Mouse (Mus musculus) midbrain, embryonic 16.5 days (tissue): ENCODE data around the gene Cmtm8. TPM values are rescaled to one million over a fixed set of nuclear protein-coding genes. Genes with fewer than 3 reads are reported as not detected.

ENCODE experiments used
- ATAC-seq: fragments of 200-750 bp; cut with Nextera tagmentation; 2 replicates; pipeline ENCODE4 v1.8.0; 2017; ENCODE audit warnings: moderate TSS enrichment
- H3K27ac ChIP-seq: fragments of 300-500 bp; sonication (generic); 2 replicates; pipeline ENCODE4 v1.5.1; 2014; ENCODE audit warnings: mild to moderate bottlenecking, low read length, mixed read lengths
- H3K27me3 ChIP-seq: fragments of 300-500 bp; sonication (generic); 2 replicates; pipeline ENCODE4 v1.6.1; 2014; ENCODE audit warnings: low read depth, low read length, mixed read lengths; ENCODE audit not compliant: control insufficient read depth, insufficient read depth
- H3K36me3 ChIP-seq: fragments of 300-500 bp; sonication (generic); 2 replicates; pipeline ENCODE4 v1.6.1; 2014; ENCODE audit warnings: mild to moderate bottlenecking, low read length, moderate library complexity, mixed read lengths; ENCODE audit not compliant: control insufficient read depth, insufficient read depth
- H3K4me1 ChIP-seq: fragments of 300-500 bp; sonication (generic); 2 replicates; pipeline ENCODE4 v1.6.1; 2014; ENCODE audit warnings: mild to moderate bottlenecking, low read length, mixed read lengths; ENCODE audit not compliant: control insufficient read depth, insufficient read depth
- H3K4me2 ChIP-seq: fragments of 300-500 bp; sonication (generic); 2 replicates; pipeline ENCODE4 v1.6.1; 2014; ENCODE audit warnings: mild to moderate bottlenecking, low read length, mixed read lengths
- H3K4me3 ChIP-seq: fragments of 300-500 bp; sonication (generic); 2 replicates; pipeline ENCODE4 v1.5.1; 2014; ENCODE audit warnings: low read depth, mild to moderate bottlenecking, low read length, moderate library complexity, mixed read lengths
- H3K9ac ChIP-seq: fragments of 300-500 bp; sonication (generic); 2 replicates; pipeline ENCODE4 v1.6.1; 2014; ENCODE audit warnings: low read depth, low read length, mixed read lengths
- H3K9me3 ChIP-seq: fragments of 300-500 bp; sonication (generic); replicated peaks from 2 replicates; pipeline ENCODE4 v1.6.1; 2014; ENCODE audit warnings: mild to moderate bottlenecking, low read length, mixed read lengths; ENCODE audit not compliant: control insufficient read depth, poor library complexity, severe bottlenecking
- WGBS: fragments of 180-500 bp; shearing (Covaris S2); extraction: QIAGEN DNeasy Blood & Tissue Kit; methylation state at CpG from one replicate; pipeline ENCODE4 v1.1.7; 2014; 5-methylcytosine and 5-hydroxymethylcytosine counted together
- polyA plus RNA-seq: library from polyadenylated mRNA; unstranded; fragments of >200 nt; fragmentation: Nextera tagmentation; extraction: Ambion mirVana; gene quantifications from 2 replicates; pipeline ENCODE4 v1.2.1, GENCODE M21; 2015

Cmtm8 gene
- polyA plus RNA-seq, 1 experiment from 2014 or later, result 8.3 TPM

DNA sequence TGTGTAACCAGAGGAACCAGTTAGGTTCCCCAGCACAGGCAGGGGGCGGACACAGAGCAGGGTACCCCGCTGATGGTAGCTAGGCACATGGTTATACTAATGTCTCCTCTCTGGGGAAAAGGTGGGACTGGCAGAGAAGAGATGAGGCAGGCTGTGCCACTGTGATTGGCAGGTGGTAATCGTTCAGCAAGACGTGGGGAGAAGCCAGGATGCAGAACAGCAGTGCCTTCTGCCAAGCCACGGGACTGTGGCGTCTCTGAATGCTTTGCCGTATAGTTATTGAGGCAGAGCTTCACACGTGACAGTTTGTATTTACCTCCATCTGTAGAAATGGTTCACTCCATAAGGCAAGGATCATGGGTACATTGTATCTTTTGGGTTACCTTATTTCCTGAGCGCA, 10.7 kb upstream of the Cmtm8 start:
- Histone ChIP-seq H3K4me2 (no peak overlapping the region), H3K4me1 (no peaks in the 10 kb centered on the region), H3K27me3 (no peaks in the 10 kb centered on the region), H3K36me3 (no peaks in the 10 kb centered on the region), H3K9me3 (no peaks in the 10 kb centered on the region), H3K9ac (no peak overlapping the region), H3K27ac (no peak overlapping the region), H3K4me3 (no peak overlapping the region)
- WGBS, result 72% methylated on average over 9 of the region's 9 CpGs
- ATAC-seq, result no peak

DNA sequence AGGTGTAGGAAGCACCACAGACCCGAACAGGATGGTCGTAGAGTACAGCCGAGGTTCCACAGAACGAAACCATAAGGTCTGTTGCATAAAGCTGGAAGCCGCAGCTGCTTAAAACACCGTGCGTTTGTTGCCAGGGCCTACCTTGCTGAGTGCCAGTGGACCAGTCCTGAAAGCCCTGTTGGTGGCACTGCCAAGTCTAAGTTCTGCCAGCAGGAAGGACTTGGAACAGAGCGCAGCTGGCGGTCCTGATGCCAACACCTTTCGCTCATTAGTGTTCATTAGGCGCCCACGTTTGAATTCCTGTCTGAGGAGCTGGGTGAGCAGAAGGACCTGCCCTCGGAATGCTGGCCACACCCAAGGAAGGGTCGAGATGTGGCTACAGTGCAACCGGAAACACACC, 9.4 kb upstream of the Cmtm8 start:
- no peak overlapping the region for H3K4me2 ChIP-seq
- H3K9ac ChIP-seq, result no peak overlapping the region
- no peaks in the 10 kb centered on the region for H3K9me3 ChIP-seq
- H3K27me3 ChIP-seq, result no peaks in the 10 kb centered on the region
- 85% methylated on average over 15 of the region's 15 CpGs for WGBS
- H3K27ac ChIP-seq, result no peak overlapping the region
- no peak overlapping the region for H3K4me3 ChIP-seq
- ATAC-seq, result no peak
- H3K4me1 ChIP-seq, result no peaks in the 10 kb centered on the region
- no peaks in the 10 kb centered on the region for H3K36me3 ChIP-seq

DNA sequence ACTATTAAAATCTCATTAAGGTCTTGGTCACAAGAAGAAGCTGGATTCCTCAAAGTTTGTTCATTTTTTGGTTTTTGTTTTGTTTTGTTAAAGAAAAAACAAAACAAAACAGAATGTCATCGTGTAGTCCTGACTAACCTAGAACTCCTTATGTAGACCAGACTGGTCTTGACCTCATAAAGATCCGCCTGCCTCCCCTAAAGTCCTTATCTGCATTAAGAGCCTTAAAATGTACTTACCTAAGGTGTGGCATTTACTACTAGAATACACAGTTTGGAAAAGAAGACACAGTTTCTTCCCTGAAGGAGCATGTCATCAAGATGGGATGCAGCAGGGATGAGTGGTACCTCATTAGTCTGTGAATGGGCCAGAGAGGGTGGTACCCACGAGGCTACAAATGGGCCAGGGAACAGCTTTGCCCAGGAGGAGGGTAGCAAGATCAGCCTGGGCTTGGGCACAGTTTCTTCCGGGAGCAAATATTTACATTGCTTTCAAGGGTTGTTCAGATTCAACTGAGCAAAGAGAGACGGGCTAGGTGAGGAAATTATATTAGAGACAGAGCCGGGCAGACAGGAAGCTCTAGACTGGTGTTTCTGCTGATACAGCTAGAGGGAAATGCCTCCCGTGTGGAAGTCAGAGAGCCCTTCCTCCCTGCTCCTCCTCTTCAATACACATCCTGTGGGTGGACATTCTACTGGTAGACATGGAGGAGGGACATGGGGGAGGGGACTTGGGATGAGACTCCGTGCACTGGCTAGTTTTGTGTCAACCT, 7.6 kb upstream of the Cmtm8 start:
- WGBS, result 77% methylated on average over 8 of the region's 8 CpGs
- Histone ChIP-seq H3K4me1 (no peaks in the 10 kb centered on the region), H3K27me3 (no peaks in the 10 kb centered on the region), H3K9me3 (no peaks in the 10 kb centered on the region), H3K36me3 (no peaks in the 10 kb centered on the region), H3K27ac (no peak overlapping the region), H3K9ac (no peak overlapping the region), H3K4me2 (no peak overlapping the region), H3K4me3 (no peak overlapping the region)
- ATAC-seq, result no peak

DNA sequence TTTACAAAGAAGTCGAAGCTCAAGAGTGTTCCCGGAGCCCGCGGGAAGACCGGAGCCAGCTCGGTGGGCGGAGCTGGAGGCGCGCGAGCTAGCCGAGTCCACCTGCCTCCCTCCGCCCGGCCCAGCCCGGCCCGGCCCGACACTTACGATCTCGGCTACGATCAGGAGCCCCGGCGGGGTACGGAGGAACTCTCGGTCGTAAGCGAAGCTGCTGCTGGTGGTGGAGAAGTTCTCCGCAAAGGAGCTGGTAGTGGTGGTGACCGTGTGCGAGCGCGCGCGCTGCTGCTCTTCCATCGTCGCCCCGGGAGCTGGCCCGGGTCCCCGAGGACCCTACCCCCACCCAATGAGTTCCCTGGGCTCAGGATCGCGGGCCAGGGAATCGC, 331 bp downstream of the Cmtm8 start:
- Histone ChIP-seq H3K4me1 (peaks cover 2% of the 10 kb centered on the region; the same call in 1 of the 2 replicates), H3K9ac (peak overlapping the region; percentile 68), H3K9me3 (no peaks in the 10 kb centered on the region), H3K4me2 (peak overlapping the region; percentile 100), H3K4me3 (peak overlapping the region; percentile 63), H3K27me3 (peaks cover 21% of the 10 kb centered on the region), H3K36me3 (no peaks in the 10 kb centered on the region), H3K27ac (no peak overlapping the region)
- under 1% methylated on average over 38 of the region's 40 CpGs for whole genome bisulfite sequencing
- peak; percentile 54 for ATAC-seq

DNA sequence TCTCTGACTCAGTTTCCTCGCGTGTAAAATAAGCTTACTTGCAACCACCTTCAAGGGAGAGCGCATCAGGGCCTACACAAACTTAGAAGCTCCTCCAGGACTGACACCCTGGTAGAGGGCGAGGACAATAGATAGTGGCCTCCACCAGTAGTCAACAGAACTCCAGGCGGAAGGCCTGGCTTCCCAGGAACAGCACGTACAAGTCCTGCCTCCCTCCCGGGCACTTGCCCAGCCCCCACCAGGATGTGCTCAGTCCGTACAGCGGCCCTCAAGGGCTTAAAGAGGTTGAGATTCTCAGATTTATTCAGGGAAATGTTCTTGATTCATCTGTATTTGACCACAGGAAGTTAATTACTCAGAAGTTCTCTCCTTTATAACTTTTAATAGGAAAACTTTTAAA, 1.1 kb downstream of the Cmtm8 start:
- Histone ChIP-seq H3K4me2 (peak overlapping the region; percentile 100; the same call in 1 of the 2 replicates), H3K36me3 (no peaks in the 10 kb centered on the region), H3K27me3 (peaks cover 21% of the 10 kb centered on the region), H3K9ac (no peak overlapping the region), H3K27ac (no peak overlapping the region), H3K9me3 (no peaks in the 10 kb centered on the region), H3K4me3 (no peak overlapping the region), H3K4me1 (peaks cover 2% of the 10 kb centered on the region; the same call in 1 of the 2 replicates)
- WGBS, result 30% methylated on average over 9 of the region's 9 CpGs
- ATAC-seq, result no peak

DNA sequence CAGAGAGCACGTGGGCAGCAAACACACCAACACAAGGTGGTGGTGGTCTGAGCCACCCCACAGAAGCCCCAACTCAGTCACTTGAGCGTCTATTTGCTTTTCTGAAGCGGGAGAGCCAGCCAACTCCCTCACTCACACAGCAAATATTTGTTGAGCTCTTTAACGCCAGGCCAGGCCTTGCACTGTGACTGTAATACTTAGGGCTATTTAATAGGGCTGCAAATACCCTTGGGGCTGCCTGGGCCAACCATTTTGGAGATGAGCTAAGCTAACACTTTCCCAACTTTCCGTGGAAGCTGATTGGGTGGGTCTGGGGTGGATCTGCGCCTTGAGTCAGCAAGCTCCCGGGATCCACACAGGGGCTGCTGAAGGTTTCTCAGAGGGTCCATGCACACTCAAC, 1.7 kb downstream of the Cmtm8 start:
- Histone ChIP-seq H3K9me3 (no peaks in the 10 kb centered on the region), H3K4me2 (no peak overlapping the region), H3K4me3 (no peak overlapping the region), H3K36me3 (no peaks in the 10 kb centered on the region), H3K27me3 (peaks cover 21% of the 10 kb centered on the region), H3K9ac (no peak overlapping the region), H3K4me1 (peaks cover 2% of the 10 kb centered on the region; the same call in 1 of the 2 replicates), H3K27ac (no peak overlapping the region)
- WGBS, result 85% methylated on average over 7 of the region's 7 CpGs
- ATAC-seq, result no peak

DNA sequence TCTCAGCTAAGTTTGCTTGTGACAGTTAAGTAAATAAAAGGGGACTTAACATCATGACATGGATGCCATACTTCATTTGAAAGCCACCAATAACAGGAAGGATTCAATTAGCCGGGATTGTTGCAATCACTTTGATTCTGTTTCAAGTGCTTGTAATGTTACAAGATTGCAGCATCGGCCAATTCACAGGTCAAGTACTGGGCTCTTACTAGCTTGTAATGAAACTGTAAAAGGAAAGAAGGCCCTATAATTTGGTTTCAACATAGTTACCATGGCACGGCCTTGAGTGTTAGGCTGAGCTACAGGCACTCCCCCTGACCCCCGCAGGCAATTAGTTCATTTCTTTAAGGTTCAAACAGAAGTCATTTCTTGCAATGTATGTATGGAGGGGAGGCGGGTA, 5.1 kb downstream of the Cmtm8 start:
- Histone ChIP-seq H3K4me1 (no peaks in the 10 kb centered on the region), H3K36me3 (no peaks in the 10 kb centered on the region), H3K9me3 (no peaks in the 10 kb centered on the region), H3K4me2 (no peak overlapping the region), H3K9ac (no peak overlapping the region), H3K4me3 (no peak overlapping the region), H3K27me3 (peaks cover 14% of the 10 kb centered on the region), H3K27ac (no peak overlapping the region)
- ATAC-seq, result no peak
- WGBS, result 82% methylated on average over 5 of the region's 5 CpGs

DNA sequence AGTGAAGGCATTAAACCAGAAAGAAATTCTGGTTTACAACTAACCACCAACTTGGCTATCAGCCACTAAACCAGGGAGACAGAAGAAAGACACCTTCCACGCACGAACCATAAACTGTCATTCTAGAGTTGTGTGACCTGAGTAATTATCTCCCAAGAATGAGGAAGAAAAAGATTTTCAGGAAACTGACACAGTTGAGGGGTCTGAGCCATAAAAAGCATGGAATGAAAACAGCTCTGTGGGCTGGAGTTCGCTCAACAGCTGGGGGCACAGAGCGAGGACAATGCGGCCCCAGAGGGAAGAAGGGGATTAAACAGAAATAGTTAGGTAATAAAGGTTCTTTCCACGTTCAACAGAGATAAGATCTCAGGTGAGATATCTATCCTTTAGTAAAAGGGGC, 12.4 kb downstream of the Cmtm8 start:
- 54% methylated on average over 6 of the region's 6 CpGs for WGBS
- no peak overlapping the region for H3K9ac ChIP-seq

DNA sequence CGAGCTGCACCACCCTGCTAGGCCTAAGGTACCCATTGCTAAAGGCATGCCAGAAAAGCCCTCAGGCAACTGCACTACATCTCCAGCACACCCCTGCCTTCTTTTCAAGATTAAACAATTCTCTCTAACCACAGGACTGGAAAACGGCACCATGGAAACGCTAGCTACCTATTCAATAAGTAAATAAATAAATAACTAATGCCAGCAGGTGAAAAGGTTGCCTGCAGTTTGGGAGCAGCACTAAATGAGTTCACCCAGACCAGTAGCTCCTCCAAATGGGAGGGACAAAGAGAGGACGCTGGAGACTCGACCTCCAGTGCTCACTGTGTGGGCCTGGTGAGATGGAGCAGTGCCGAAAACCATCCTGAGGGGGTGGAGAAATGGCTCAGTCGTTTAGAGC, 13.6 kb downstream of the Cmtm8 start:
- WGBS, result 41% methylated on average over 7 of the region's 7 CpGs
- H3K4me3 ChIP-seq, result no peak overlapping the region
- no peak for ATAC-seq

More for the DNA sequence above, 12.4 kb downstream of the Cmtm8 start:
- no peak overlapping the region for H3K27ac ChIP-seq
- H3K4me3 ChIP-seq, result no peak overlapping the region
- H3K9me3 ChIP-seq, result no peaks in the 10 kb centered on the region
- no peaks in the 10 kb centered on the region; the same call in 1 of the 2 replicates for H3K4me1 ChIP-seq
- no peak for ATAC-seq
- H3K4me2 ChIP-seq, result no peak overlapping the region
- no peaks in the 10 kb centered on the region for H3K27me3 ChIP-seq
- no peaks in the 10 kb centered on the region for H3K36me3 ChIP-seq

More for the DNA sequence above, 13.6 kb downstream of the Cmtm8 start:
- no peaks in the 10 kb centered on the region; the same call in 1 of the 2 replicates for H3K4me1 ChIP-seq
- no peak overlapping the region for H3K27ac ChIP-seq
- no peaks in the 10 kb centered on the region for H3K36me3 ChIP-seq
- no peaks in the 10 kb centered on the region for H3K9me3 ChIP-seq
- no peaks in the 10 kb centered on the region for H3K27me3 ChIP-seq
- no peak overlapping the region for H3K4me2 ChIP-seq
- H3K9ac ChIP-seq, result no peak overlapping the region
